Mouse (Mus musculus) G1E (cell line): Measurements from ENCODE around the gene Abcg8.

ENCODE experiments used
- CTCF ChIP-seq: IDR thresholded peaks from 2 replicates; pipeline ENCODE4 v1.5.1; 2012; ENCODE audit warnings: low read depth, low read length, inconsistent platforms, mixed read lengths
- GATA1 ChIP-seq: IDR thresholded peaks from 2 replicates; pipeline ENCODE4 v1.6.1; 2012; ENCODE audit warnings: borderline replicate concordance, low read length, inconsistent platforms, mixed read lengths

GRCm38 (mm10) chr17:84642324-84642723 is 33.8 kb upstream of the Abcg8 start:
- TF ChIP-seq CTCF = no peak
- no peak for TF ChIP-seq GATA1
